Mouse (Mus musculus) liver, embryonic 14.5 days (tissue): Measurements from ENCODE around the gene Slpi. TPM values are rescaled to one million over a fixed set of nuclear protein-coding genes. Genes with fewer than 3 reads are reported as not detected.

Experiments used
- ATAC-seq: fragments of 200-750 bp; cut with Nextera tagmentation; 2 replicates; pipeline ENCODE4 v1.8.0; 2017; ENCODE audit warnings: moderate number of reproducible peaks, mild to moderate bottlenecking, moderate library complexity; ENCODE audit not compliant: insufficient read depth
- DNase-seq, 3 experiments: peaks; one replicate each; pipeline ENCODE4 v3.0.0-alpha.2; 2012 to 2013; ENCODE audit warnings: low read depth in 3 of 3, low spot score in 3 of 3
- H3K27ac ChIP-seq: fragments of 300-500 bp; sonication (generic); 2 replicates; pipeline ENCODE4 v1.5.1; 2014; ENCODE audit warnings: moderate library complexity, mild to moderate bottlenecking, control low read depth, inconsistent platforms
- H3K27me3 ChIP-seq: fragments of 300-500 bp; sonication (generic); 2 replicates; pipeline ENCODE4 v1.6.1; 2014; ENCODE audit warnings: mild to moderate bottlenecking, low read length, moderate library complexity; ENCODE audit not compliant: control insufficient read depth, insufficient read depth
- H3K36me3 ChIP-seq: fragments of 300-500 bp; sonication (generic); replicated peaks from 2 replicates; pipeline ENCODE4 v1.6.1; 2014; ENCODE audit warnings: low read depth; ENCODE audit not compliant: control insufficient read depth, insufficient read depth
- H3K4me1 ChIP-seq, 2 experiments: fragments of 200-500 bp in 1 of 2; fragments of 300-500 bp in 1 of 2; sonication (generic) in 1 of 2; replicated peaks; 2 replicates each; pipeline ENCODE4 v1.6.1; 2012 to 2014; ENCODE audit warnings: antibody characterized with exemption in 1 of 2, inconsistent platforms in 1 of 2, low read length in 1 of 2; ENCODE audit not compliant: control insufficient read depth in 2 of 2, insufficient read depth in 2 of 2
- H3K4me2 ChIP-seq: fragments of 300-500 bp; sonication (generic); 2 replicates; pipeline ENCODE4 v1.6.1; 2014; ENCODE audit warnings: low read depth, mild to moderate bottlenecking, control low read depth, moderate library complexity
- H3K4me3 ChIP-seq, 2 experiments: fragments of 200-500 bp in 1 of 2; fragments of 300-500 bp in 1 of 2; sonication (generic) in 1 of 2; 2 replicates each; pipeline ENCODE4 v1.5.1; 2012 to 2014; ENCODE audit warnings: low read depth in 2 of 2, low read length in 2 of 2, mild to moderate bottlenecking in 2 of 2, control low read depth in 1 of 2, inconsistent platforms in 1 of 2, moderate library complexity in 1 of 2; ENCODE audit not compliant: insufficient read depth in 1 of 2
- H3K9ac ChIP-seq: fragments of 300-500 bp; sonication (generic); replicated peaks from 2 replicates; pipeline ENCODE4 v1.6.1; 2014; ENCODE audit warnings: mild to moderate bottlenecking, control low read depth, moderate library complexity
- H3K9me3 ChIP-seq: fragments of 300-500 bp; sonication (generic); 2 replicates; pipeline ENCODE4 v1.6.1; 2016; ENCODE audit warnings: low read length, mixed read lengths; ENCODE audit not compliant: control insufficient read depth
- CTCF ChIP-seq: IDR thresholded peaks from 2 replicates; pipeline ENCODE4 v1.5.1; 2016; ENCODE audit warnings: antibody characterized with exemption, low read depth, control low read depth
- EP300 ChIP-seq: IDR thresholded peaks from 2 replicates; pipeline ENCODE4 v1.6.1; 2016; ENCODE audit warnings: antibody characterized with exemption, low read depth
- WGBS: fragments of 180-500 bp; shearing (Covaris S2); extraction: QIAGEN DNeasy Blood & Tissue Kit; methylation state at CpG from one replicate; pipeline ENCODE4 v1.1.7; 2014; ENCODE audit not compliant: insufficient replicate concordance; 5-methylcytosine and 5-hydroxymethylcytosine counted together
- microRNA-seq: library from miRNA; unstranded; fragments of <30 nt; microRNA quantifications from one replicate; pipeline ENCODE4, GENCODE M21; 2016
- polyA plus RNA-seq, 2 experiments: library from polyadenylated mRNA; depleted of rRNA in 1 of 2; stranded (reverse) in 1 of 2; unstranded in 1 of 2; fragments of >200 nt; fragmentation: Nextera tagmentation in 1 of 2; extraction: Ambion mirVana in 1 of 2; gene quantifications; 2 replicates each; pipeline versions ENCODE4 v1.2.1 to v1.2.3; 2012 to 2014

Slpi gene
- polyA plus RNA-seq, 2 experiments = 10.1 to 19.9 TPM

DNA sequence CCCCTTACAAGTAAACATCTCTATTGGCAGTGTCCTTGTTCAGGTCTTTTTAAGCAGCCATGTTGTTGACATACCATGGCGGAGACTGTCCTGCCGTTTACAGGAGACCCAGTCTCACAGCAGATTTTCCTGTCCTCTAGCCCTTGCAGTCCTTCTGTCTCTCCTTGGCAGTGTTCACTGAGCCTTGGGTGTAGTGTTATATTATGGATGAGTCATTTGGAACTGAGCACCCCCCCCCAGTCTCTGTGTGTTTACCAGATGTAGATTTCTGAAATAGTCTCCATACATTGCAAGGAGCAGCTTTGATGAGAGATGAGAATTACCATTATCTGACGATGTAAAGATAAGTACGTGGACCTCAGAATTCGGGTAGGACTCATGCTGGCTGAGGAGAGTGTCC lies 76.3 kb downstream of the Slpi start:
- no peaks in the 10 kb centered on the region for H3K36me3 ChIP-seq
- H3K27ac ChIP-seq = no peak overlapping the region
- no peaks in the 10 kb centered on the region for H3K9me3 ChIP-seq
- no peaks in the 10 kb centered on the region for H3K4me1 ChIP-seq
- TF ChIP-seq CTCF (no peak), EP300 (no peak)
- WGBS = 64% methylated on average over 5 of the region's 5 CpGs
- no peak overlapping the region for H3K9ac ChIP-seq
- no peak for DNase-seq
- H3K4me3 ChIP-seq = no peak overlapping the region
- no peaks in the 10 kb centered on the region for H3K27me3 ChIP-seq
- H3K4me2 ChIP-seq = no peak overlapping the region
- no peak for ATAC-seq

Small RNAs within 50 kb of the gene (microRNA-seq; reads per million reads assigned to microRNA genes)
- gene Mir7678 = not detected

Other genes with a start within 250 kb of the Slpi start
- 0.01 and 0.02 TPM in 2 replicates for gene Kcns1, start 218.0 kb downstream of the Slpi start, polyA plus RNA-seq (2012; rRNA removed)
- gene Kcns1, start 218.0 kb downstream of the Slpi start, polyA plus RNA-seq (2014; fragmentation: Nextera tagmentation; extraction: Ambion mirVana) = not detected in 2 replicates
- not detected in 2 replicates for gene Wfdc5, start 206.4 kb downstream of the Slpi start, polyA plus RNA-seq (2012; rRNA removed)
- not detected in 2 replicates for gene Wfdc5, start 206.4 kb downstream of the Slpi start, polyA plus RNA-seq (2014; fragmentation: Nextera tagmentation; extraction: Ambion mirVana)
- not detected in 2 replicates for gene Wfdc12, start 198.5 kb downstream of the Slpi start, polyA plus RNA-seq (2012; rRNA removed)
- gene Wfdc12, start 198.5 kb downstream of the Slpi start, polyA plus RNA-seq (2014; fragmentation: Nextera tagmentation; extraction: Ambion mirVana) = not detected in 2 replicates
- not detected in 2 replicates for gene Wfdc15a, start 189.0 kb downstream of the Slpi start, polyA plus RNA-seq (2012; rRNA removed)
- not detected in 2 replicates for gene Wfdc15a, start 189.0 kb downstream of the Slpi start, polyA plus RNA-seq (2014; fragmentation: Nextera tagmentation; extraction: Ambion mirVana)
- gene Wfdc15b, start 167.4 kb downstream of the Slpi start, polyA plus RNA-seq (2012; rRNA removed) = 0.11 and 0.13 TPM in 2 replicates
- gene Wfdc15b, start 167.4 kb downstream of the Slpi start, polyA plus RNA-seq (2014; fragmentation: Nextera tagmentation; extraction: Ambion mirVana) = not detected in 2 replicates
- gene Svs2, start 150.6 kb downstream of the Slpi start, polyA plus RNA-seq (2012; rRNA removed) = not detected in 2 replicates
- not detected in 2 replicates for gene Svs2, start 150.6 kb downstream of the Slpi start, polyA plus RNA-seq (2014; fragmentation: Nextera tagmentation; extraction: Ambion mirVana)
- not detected in 2 replicates for gene Svs3b, start 132.5 kb downstream of the Slpi start, polyA plus RNA-seq (2012; rRNA removed)
- not detected in 2 replicates for gene Svs3b, start 132.5 kb downstream of the Slpi start, polyA plus RNA-seq (2014; fragmentation: Nextera tagmentation; extraction: Ambion mirVana)
- gene Svs4, start 110.6 kb downstream of the Slpi start, polyA plus RNA-seq (2012; rRNA removed) = not detected in 2 replicates
- not detected in 2 replicates for gene Svs4, start 110.6 kb downstream of the Slpi start, polyA plus RNA-seq (2014; fragmentation: Nextera tagmentation; extraction: Ambion mirVana)
- not detected in 2 replicates for gene Svs3a, start 99.8 kb downstream of the Slpi start, polyA plus RNA-seq (2012; rRNA removed)
- gene Svs3a, start 99.8 kb downstream of the Slpi start, polyA plus RNA-seq (2014; fragmentation: Nextera tagmentation; extraction: Ambion mirVana) = not detected in 2 replicates
- gene Svs6, start 72.3 kb downstream of the Slpi start, polyA plus RNA-seq (2012; rRNA removed) = not detected in 2 replicates
- not detected in 2 replicates for gene Svs6, start 72.3 kb downstream of the Slpi start, polyA plus RNA-seq (2014; fragmentation: Nextera tagmentation; extraction: Ambion mirVana)
- not detected in 2 replicates for gene Svs5, start 56.4 kb downstream of the Slpi start, polyA plus RNA-seq (2012; rRNA removed)
- not detected in 2 replicates for gene Svs5, start 56.4 kb downstream of the Slpi start, polyA plus RNA-seq (2014; fragmentation: Nextera tagmentation; extraction: Ambion mirVana)
- 0.06 and 0.08 TPM in 2 replicates for gene Rbpjl, start 14.0 kb upstream of the Slpi start, polyA plus RNA-seq (2012; rRNA removed)
- gene Rbpjl, start 14.0 kb upstream of the Slpi start, polyA plus RNA-seq (2014; fragmentation: Nextera tagmentation; extraction: Ambion mirVana) = 0.05 TPM in 1 of 2 replicates, not detected in the other
- gene Matn4, start 16.1 kb upstream of the Slpi start, polyA plus RNA-seq (2012; rRNA removed) = 0.16 and 0.44 TPM in 2 replicates
- not detected in 2 replicates for gene Matn4, start 16.1 kb upstream of the Slpi start, polyA plus RNA-seq (2014; fragmentation: Nextera tagmentation; extraction: Ambion mirVana)
- 9.7 and 10.8 TPM in 2 replicates for gene Sdc4, start 54.8 kb upstream of the Slpi start, polyA plus RNA-seq (2012; rRNA removed)
- gene Sdc4, start 54.8 kb upstream of the Slpi start, polyA plus RNA-seq (2014; fragmentation: Nextera tagmentation; extraction: Ambion mirVana) = 23.8 and 25.4 TPM in 2 replicates
- 15.9 and 20.6 TPM in 2 replicates for gene Sys1, start 67.9 kb upstream of the Slpi start, polyA plus RNA-seq (2012; rRNA removed)
- 30.7 TPM in 2 replicates for gene Sys1, start 67.9 kb upstream of the Slpi start, polyA plus RNA-seq (2014; fragmentation: Nextera tagmentation; extraction: Ambion mirVana)
- 0.13 and 1.7 TPM in 2 replicates for gene Gm20458, start 71.9 kb upstream of the Slpi start, polyA plus RNA-seq (2012; rRNA removed)
- 1.9 and 5.9 TPM in 2 replicates for gene Gm20458, start 71.9 kb upstream of the Slpi start, polyA plus RNA-seq (2014; fragmentation: Nextera tagmentation; extraction: Ambion mirVana)
- gene Trp53tg5, start 84.6 kb upstream of the Slpi start, polyA plus RNA-seq (2012; rRNA removed) = not detected in 2 replicates
- not detected in 2 replicates for gene Trp53tg5, start 84.6 kb upstream of the Slpi start, polyA plus RNA-seq (2014; fragmentation: Nextera tagmentation; extraction: Ambion mirVana)
- 4.0 and 5.8 TPM in 2 replicates for gene Dbndd2, start 97.0 kb upstream of the Slpi start, polyA plus RNA-seq (2012; rRNA removed)
- 1.4 and 4.0 TPM in 2 replicates for gene Dbndd2, start 97.0 kb upstream of the Slpi start, polyA plus RNA-seq (2014; fragmentation: Nextera tagmentation; extraction: Ambion mirVana)
- gene Pigt, start 108.4 kb upstream of the Slpi start, polyA plus RNA-seq (2012; rRNA removed) = 21.7 and 26.5 TPM in 2 replicates
- gene Pigt, start 108.4 kb upstream of the Slpi start, polyA plus RNA-seq (2014; fragmentation: Nextera tagmentation; extraction: Ambion mirVana) = 25.6 and 28.5 TPM in 2 replicates
- 0.96 and 1.2 TPM in 2 replicates for gene Wfdc2, start 173.3 kb upstream of the Slpi start, polyA plus RNA-seq (2012; rRNA removed)
- 0.56 and 1.7 TPM in 2 replicates for gene Wfdc2, start 173.3 kb upstream of the Slpi start, polyA plus RNA-seq (2014; fragmentation: Nextera tagmentation; extraction: Ambion mirVana)
- not detected in 2 replicates for gene Spint3, start 184.4 kb upstream of the Slpi start, polyA plus RNA-seq (2012; rRNA removed)
- not detected in 2 replicates for gene Spint3, start 184.4 kb upstream of the Slpi start, polyA plus RNA-seq (2014; fragmentation: Nextera tagmentation; extraction: Ambion mirVana)
- 0.06 and 0.11 TPM in 2 replicates for gene Wfdc6a, start 196.4 kb upstream of the Slpi start, polyA plus RNA-seq (2012; rRNA removed)
- 0.19 TPM in 1 of 2 replicates, not detected in the other for gene Wfdc6a, start 196.4 kb upstream of the Slpi start, polyA plus RNA-seq (2014; fragmentation: Nextera tagmentation; extraction: Ambion mirVana)
- not detected in 2 replicates for gene Eppin, start 204.5 kb upstream of the Slpi start, polyA plus RNA-seq (2012; rRNA removed)
- not detected in 2 replicates for gene Eppin, start 204.5 kb upstream of the Slpi start, polyA plus RNA-seq (2014; fragmentation: Nextera tagmentation; extraction: Ambion mirVana)
- not detected in 2 replicates for gene Wfdc6b, start 224.4 kb upstream of the Slpi start, polyA plus RNA-seq (2012; rRNA removed)
- gene Wfdc6b, start 224.4 kb upstream of the Slpi start, polyA plus RNA-seq (2014; fragmentation: Nextera tagmentation; extraction: Ambion mirVana) = not detected in 2 replicates
- not detected in 2 replicates for gene Wfdc8, start 224.5 kb upstream of the Slpi start, polyA plus RNA-seq (2012; rRNA removed)
- not detected in 2 replicates for gene Wfdc8, start 224.5 kb upstream of the Slpi start, polyA plus RNA-seq (2014; fragmentation: Nextera tagmentation; extraction: Ambion mirVana)
- gene Wfdc16, start 249.7 kb upstream of the Slpi start, polyA plus RNA-seq (2012; rRNA removed) = not detected in 2 replicates
- not detected in 2 replicates for gene Wfdc16, start 249.7 kb upstream of the Slpi start, polyA plus RNA-seq (2014; fragmentation: Nextera tagmentation; extraction: Ambion mirVana)